Mouse (Mus musculus): ENCODE data around the gene Ccdc115. TPM values are rescaled to one million over a fixed set of nuclear protein-coding genes. Genes with fewer than 3 reads are reported as not detected.
"Not testable (repeated sequence)": the region's sequence is repeated elsewhere in the genome, so short reads cannot be mapped to it uniquely, and the experiment has no call there.

The Ccdc115 gene
- total and polyA plus RNA-seq, 2 experiments from 2014 or later = 38.3 to 51.7 TPM

DNA sequence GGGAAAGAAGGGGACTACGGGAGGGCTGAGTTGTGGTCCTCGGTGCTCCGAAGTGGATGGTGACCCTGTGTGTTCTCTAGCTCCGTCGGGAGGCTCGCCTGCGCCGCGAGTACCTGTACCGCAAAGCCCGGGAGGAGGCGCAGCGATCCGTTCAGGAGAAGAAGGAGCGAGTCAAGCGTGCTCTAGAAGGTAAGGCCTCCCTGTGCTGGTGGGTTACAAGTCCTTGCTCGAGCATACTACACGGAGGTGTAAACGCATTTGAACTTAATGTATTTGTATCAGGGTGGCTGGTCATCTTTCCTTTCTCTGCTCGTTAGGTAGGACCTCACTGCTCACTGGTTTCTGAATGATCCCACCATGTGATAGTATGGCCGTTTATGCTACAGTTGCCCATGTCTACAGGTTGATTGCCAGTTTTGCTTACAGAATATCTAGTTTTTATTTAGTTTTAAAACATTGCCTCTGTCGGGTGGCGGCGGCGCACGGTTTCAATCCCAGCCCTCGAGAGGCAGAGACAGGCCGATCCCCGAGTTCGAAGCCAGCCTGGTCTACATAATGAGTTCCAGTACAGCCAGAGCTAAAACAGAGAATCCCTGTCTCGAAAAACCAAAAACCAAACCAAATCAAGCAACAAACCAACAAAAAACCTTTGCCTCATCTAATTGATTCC lies 624 bp upstream of the Ccdc115 start:
- H3K4me1 ChIP-seq (ENCODE audit: insufficient read depth, low read length) = peaks cover 9% of the 10 kb centered on the region; the same call in 1 of the 2 replicates
- ATAC-seq (peak; percentile 39), DNase-seq (ENCODE audit: low spot score) (no peak)
- 7% methylated on average over 31 of the region's 31 CpGs for WGBS
- peak overlapping the region; percentile 67 for H3K4me2 ChIP-seq (ENCODE audit: low read depth, low read length)
- peak overlapping the region; percentile 68 for H3K4me3 ChIP-seq (ENCODE audit: low read length)
- H3K9me3 ChIP-seq (ENCODE audit: low read length) = no peaks in the 10 kb centered on the region
- peak overlapping the region; percentile 59 for H3K9ac ChIP-seq (replicated peaks; ENCODE audit: low read length)
- peaks cover 25% of the 10 kb centered on the region for H3K36me3 ChIP-seq (ENCODE audit: insufficient read depth, low read length)
- H3K27me3 ChIP-seq (ENCODE audit: insufficient read depth, low read length) = no peaks in the 10 kb centered on the region
- peak overlapping the region; percentile 66; the same call in 1 of the 2 replicates for H3K27ac ChIP-seq
- TF ChIP-seq CTCF (IDR thresholded peaks at IDR 0.05; ENCODE audit: low read depth) = peak; percentile 56

GRCm38 (mm10) chr1:34438381-34439051 lies 956 bp downstream of the Ccdc115 start:
- Histone ChIP-seq H3K9ac (replicated peaks; ENCODE audit: low read length) (peak overlapping the region; percentile 59), H3K9me3 (ENCODE audit: low read length) (no peaks in the 10 kb centered on the region), H3K4me1 (ENCODE audit: insufficient read depth, low read length) (peaks cover 9% of the 10 kb centered on the region; the same call in 1 of the 2 replicates), H3K4me2 (ENCODE audit: low read depth, low read length) (peak overlapping the region; percentile 67), H3K27me3 (ENCODE audit: insufficient read depth, low read length) (no peaks in the 10 kb centered on the region), H3K36me3 (ENCODE audit: insufficient read depth, low read length) (peaks cover 10% of the 10 kb centered on the region; the same call in 1 of the 2 replicates), H3K4me3 (ENCODE audit: low read length) (peak overlapping the region; percentile 68), H3K27ac (no peak overlapping the region)
- ATAC-seq = no peak
- no peak for TF ChIP-seq CTCF (IDR thresholded peaks at IDR 0.05; ENCODE audit: low read depth)
- no peak for DNase-seq (ENCODE audit: low spot score)
- 46% methylated on average over 16 of the region's 20 CpGs for WGBS

DNA sequence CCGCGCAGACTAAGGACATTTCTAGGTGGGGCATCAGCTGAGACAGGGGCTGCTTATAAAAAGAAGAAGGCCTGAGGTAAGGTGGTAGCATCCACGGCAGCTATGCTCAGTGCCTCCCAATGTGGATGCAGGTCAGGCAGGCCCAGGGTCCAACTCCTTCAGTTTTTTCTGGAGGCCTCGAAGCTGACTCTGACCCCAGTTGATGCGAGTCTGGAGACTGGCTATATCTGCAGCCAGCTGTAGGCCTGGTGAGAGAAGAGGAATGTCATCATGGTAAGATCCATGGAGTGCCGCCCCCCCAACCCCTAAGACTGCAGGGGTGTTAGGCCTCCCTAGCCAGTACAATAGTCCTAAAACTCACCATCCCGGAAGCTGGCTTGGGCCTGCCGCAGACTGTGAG lies 2.1 kb downstream of the Ccdc115 start:
- H3K4me2 ChIP-seq (ENCODE audit: low read depth, low read length); H3K27ac ChIP-seq; H3K9ac ChIP-seq (replicated peaks; ENCODE audit: low read length); H3K4me1 ChIP-seq (ENCODE audit: insufficient read depth, low read length); ATAC-seq; H3K36me3 ChIP-seq (ENCODE audit: insufficient read depth, low read length); H3K9me3 ChIP-seq (ENCODE audit: low read length); H3K4me3 ChIP-seq (ENCODE audit: low read length); H3K27me3 ChIP-seq (ENCODE audit: insufficient read depth, low read length); DNase-seq (ENCODE audit: low spot score): not testable (repeated sequence)
- 97% methylated on average over 8 of the region's 8 CpGs for WGBS

DNA sequence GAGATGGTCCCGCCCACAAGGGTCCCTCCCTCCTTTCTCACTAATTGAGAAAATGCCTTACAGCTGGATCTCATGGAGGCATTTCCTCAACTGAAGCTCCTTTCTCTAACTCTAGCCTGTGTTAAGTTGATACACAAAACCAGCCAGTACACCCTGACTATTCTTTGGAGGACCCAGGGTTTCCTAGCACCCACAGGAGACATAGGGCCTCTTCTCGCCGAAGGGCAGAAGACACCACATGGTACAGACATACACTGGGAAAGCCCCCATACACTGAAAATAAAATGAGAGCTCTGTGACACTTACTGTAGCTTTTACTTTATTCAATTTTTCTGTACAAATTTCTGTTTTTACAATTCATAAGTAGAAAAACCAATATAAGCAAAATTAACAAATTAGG lies 3.1 kb downstream of the Ccdc115 start:
- ATAC-seq (no peak), DNase-seq (ENCODE audit: low spot score) (no peak)
- Histone ChIP-seq H3K36me3 (ENCODE audit: insufficient read depth, low read length) (no peaks in the 10 kb centered on the region), H3K9ac (replicated peaks; ENCODE audit: low read length) (no peak overlapping the region), H3K27ac (no peak overlapping the region), H3K9me3 (ENCODE audit: low read length) (no peaks in the 10 kb centered on the region), H3K4me2 (ENCODE audit: low read depth, low read length) (no peak overlapping the region), H3K4me1 (ENCODE audit: insufficient read depth, low read length) (peaks cover 9% of the 10 kb centered on the region; the same call in 1 of the 2 replicates), H3K27me3 (ENCODE audit: insufficient read depth, low read length) (no peaks in the 10 kb centered on the region), H3K4me3 (ENCODE audit: low read length) (no peak overlapping the region)
- 84% methylated on average over 3 of the region's 3 CpGs for WGBS
- TF ChIP-seq CTCF (IDR thresholded peaks at IDR 0.05; ENCODE audit: low read depth) = no peak

- TF ChIP-seq CTCF (IDR thresholded peaks at IDR 0.05; ENCODE audit: low read depth) = no peak
- H3K9me3 ChIP-seq (ENCODE audit: low read length) = 0 out of 2 replicates have a peak, but pooled peaks cover under 1% of the 10 kb centered on the region
- peak overlapping the region; percentile 63 for H3K4me3 ChIP-seq (ENCODE audit: low read length)
- 24% methylated on average over 8 of the region's 8 CpGs for WGBS
- no peak for DNase-seq (ENCODE audit: low spot score)
- no peaks in the 10 kb centered on the region for H3K36me3 ChIP-seq (ENCODE audit: insufficient read depth, low read length)
- H3K4me2 ChIP-seq (ENCODE audit: low read depth, low read length) = peak overlapping the region; percentile 80
- no peak for ATAC-seq
- peaks cover 5% of the 10 kb centered on the region; the same call in 1 of the 2 replicates for H3K4me1 ChIP-seq (ENCODE audit: insufficient read depth, low read length)
- H3K9ac ChIP-seq (replicated peaks; ENCODE audit: low read length) = peak overlapping the region; percentile 67
- no peaks in the 10 kb centered on the region for H3K27me3 ChIP-seq (ENCODE audit: insufficient read depth, low read length)
- H3K27ac ChIP-seq = peak overlapping the region; percentile 85
Measured at GRCm38 (mm10) chr1:34435371-34436120, 3.9 kb downstream of the Ccdc115 start.

DNA sequence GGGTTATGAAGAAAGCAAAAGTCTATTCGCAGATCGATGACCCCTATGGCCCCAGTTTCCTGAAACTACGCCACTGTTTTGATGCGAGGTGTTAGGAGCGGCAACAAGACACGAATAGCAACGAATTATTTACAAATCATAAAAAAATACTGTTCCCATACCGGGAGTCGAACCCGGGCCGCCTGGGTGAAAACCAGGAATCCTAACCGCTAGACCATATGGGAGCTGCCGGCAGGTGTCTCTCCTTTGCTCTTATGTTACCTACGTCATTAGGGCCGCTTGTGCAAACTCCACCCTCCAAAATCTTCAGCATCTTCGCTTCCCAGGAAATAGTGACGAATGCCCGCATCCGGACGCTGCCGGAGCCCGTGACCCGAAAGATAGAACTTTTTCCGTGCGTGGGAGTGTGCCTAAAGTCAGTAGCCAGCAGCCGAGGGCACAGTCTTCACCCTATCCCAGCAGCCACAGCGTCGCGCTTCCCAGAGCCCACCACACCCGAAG lies 4.8 kb downstream of the Ccdc115 start:
- H3K4me3 ChIP-seq (ENCODE audit: low read length) = peak overlapping the region; percentile 63
- no peaks in the 10 kb centered on the region for H3K27me3 ChIP-seq (ENCODE audit: insufficient read depth, low read length)
- 0 out of 2 replicates have a peak, but pooled peaks have one; percentile 11 for TF ChIP-seq CTCF (IDR thresholded peaks at IDR 0.05; ENCODE audit: low read depth)
- peaks cover 5% of the 10 kb centered on the region; the same call in 1 of the 2 replicates for H3K4me1 ChIP-seq (ENCODE audit: insufficient read depth, low read length)
- DNase-seq (ENCODE audit: low spot score) = peak; percentile 94
- peak; percentile 34; the same call in 1 of the 2 replicates for ATAC-seq
- H3K4me2 ChIP-seq (ENCODE audit: low read depth, low read length) = peak overlapping the region; percentile 80
- 0 out of 2 replicates have a peak, but pooled peaks cover 2% of the 10 kb centered on the region for H3K9me3 ChIP-seq (ENCODE audit: low read length)
- H3K9ac ChIP-seq (replicated peaks; ENCODE audit: low read length) = peak overlapping the region; percentile 67
- whole genome bisulfite sequencing = 1% methylated on average over 30 of the region's 30 CpGs
- no peaks in the 10 kb centered on the region for H3K36me3 ChIP-seq (ENCODE audit: insufficient read depth, low read length)
- peak overlapping the region; percentile 85 for H3K27ac ChIP-seq

Measured in hindbrain, postnatal 0 days (tissue).